In the genomic region with DNA sequence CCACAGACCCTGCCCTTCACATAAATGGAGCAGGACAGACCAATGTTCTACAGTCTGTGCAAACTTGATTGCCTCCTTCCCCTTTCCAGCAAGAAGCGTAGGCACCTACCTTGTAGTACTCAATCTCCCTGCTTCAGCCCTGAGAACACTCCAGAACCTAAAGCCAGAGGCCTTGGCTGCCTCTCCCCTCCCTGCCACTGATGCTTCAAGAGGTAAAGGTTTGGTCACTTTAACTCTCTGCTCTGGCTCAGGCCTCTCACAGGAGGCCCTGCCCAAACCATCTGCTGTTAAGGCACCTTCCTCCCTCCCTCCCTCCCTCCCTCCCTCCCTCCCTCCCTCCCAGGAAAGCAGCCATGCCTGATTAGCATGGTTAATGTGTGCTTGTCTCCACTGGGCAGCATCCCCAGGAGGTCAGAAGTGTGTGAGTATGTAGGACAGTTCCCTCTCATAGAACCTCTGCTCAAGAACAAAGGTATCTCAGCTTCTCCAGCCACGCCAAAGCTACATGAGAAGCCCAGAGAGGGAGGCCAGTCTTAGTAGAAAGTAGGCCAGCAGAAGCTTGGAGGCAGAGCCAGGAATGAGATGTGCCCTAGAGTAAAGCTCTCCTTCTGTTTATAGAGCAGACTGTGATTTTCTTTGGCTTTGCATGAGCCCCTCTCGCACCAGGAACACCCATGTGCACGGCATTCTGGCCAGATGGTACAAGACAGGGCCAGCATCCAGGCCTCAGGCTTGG, we compare ENCODE assay signal across 11 mouse cellular contexts. TPM values are rescaled to one million over a fixed set of nuclear protein-coding genes. Genes with fewer than 3 reads are reported as not detected.
DNase-seq lines count a peak whose midpoint lies in the region; ATAC-seq and TF ChIP-seq lines count a peak whose summit lies in the region.
"Had no signal": no experiment of that assay in that cellular context is flagged by ENCODE, and none has a peak within 500 bp of the region (broad histone marks: within the 10 kb centered on the region; RNA-seq: fewer than 3 reads in every experiment).

No protein-coding gene starts in this region.

- no peak overlapping the region for H3K4me2 ChIP-seq in hindbrain, embryonic 11.5 days (replicated peaks; ENCODE audit: low read depth, low read length)
- H3K4me2 ChIP-seq in lung, postnatal 0 days (replicated peaks; ENCODE audit: low read depth, low read length): no peak overlapping the region

- H3K4me1 ChIP-seq in hindbrain, embryonic 10.5 days (replicated peaks): peaks cover 70% of the 10 kb centered on the region
- H3K4me1 ChIP-seq in hindbrain, embryonic 11.5 days (replicated peaks; ENCODE audit: control insufficient read depth, insufficient read depth, low read length): peaks cover 14% of the 10 kb centered on the region
- no peaks in the 10 kb centered on the region; the same call in 1 of the 2 replicates for H3K4me1 ChIP-seq in lung, postnatal 0 days (ENCODE audit: insufficient read depth, low read depth, low read length)

- H3K27me3 ChIP-seq in hindbrain, embryonic 10.5 days (ENCODE audit: insufficient read depth, poor library complexity, severe bottlenecking): peaks cover 6% of the 10 kb centered on the region; the same call in 1 of the 2 replicates
- no peaks in the 10 kb centered on the region for H3K27me3 ChIP-seq in hindbrain, embryonic 11.5 days (ENCODE audit: control insufficient read depth, insufficient read depth, low read length)
- peaks cover 7% of the 10 kb centered on the region; the same call in 1 of the 2 replicates for H3K27me3 ChIP-seq in lung, postnatal 0 days (replicated peaks; ENCODE audit: insufficient read depth, low read length)

- H3K9ac ChIP-seq in hindbrain, embryonic 11.5 days (ENCODE audit: low read depth, low read length): no peak overlapping the region
- no peak overlapping the region for H3K9ac ChIP-seq in lung, postnatal 0 days (replicated peaks; ENCODE audit: low read depth)

- 0 out of 2 replicates have a peak overlapping the region, but pooled peaks have one; percentile 8 for H3K27ac ChIP-seq in hindbrain, embryonic 10.5 days
- no peak overlapping the region for H3K27ac ChIP-seq in hindbrain, embryonic 11.5 days (ENCODE audit: low read depth, low read length)
- no peak overlapping the region for H3K27ac ChIP-seq in lung, postnatal 0 days (ENCODE audit: low read length)
- H3K27ac ChIP-seq: macrophage had no signal

- no peak for TF ChIP-seq CTCF in lung, postnatal 0 days (IDR thresholded peaks at IDR 0.05)

- DNase-seq in hindbrain, embryonic 10.5 days (ENCODE audit: low spot score): no peak
- DNase-seq in hindbrain, embryonic 11.5 days (ENCODE audit: low spot score): no peak
- no peak for DNase-seq in lung, postnatal 0 days (ENCODE audit: low spot score)
- DNase-seq in lung, postnatal 36 days: no peak
- DNase-seq in cerebellum, adult 9-10 months: peak; percentile 96
- DNase-seq in kidney, postnatal 25 days: peak; percentile 47 to 78
- DNase-seq in embryo, embryonic 10 days (ENCODE audit: low spot score): no peak
- no peak for DNase-seq in adrenal gland, postnatal 25 days
- DNase-seq: spleen, adult 18-20 months; thymus, adult 18-20 months had no signal

- peaks cover 41% of the 10 kb centered on the region for H3K36me3 ChIP-seq in hindbrain, embryonic 10.5 days
- H3K36me3 ChIP-seq in hindbrain, embryonic 11.5 days (ENCODE audit: control insufficient read depth, insufficient read depth, low read length): no peaks in the 10 kb centered on the region
- peaks cover 34% of the 10 kb centered on the region for H3K36me3 ChIP-seq in lung, postnatal 0 days (ENCODE audit: insufficient read depth, low read length)

- ATAC-seq in hindbrain, embryonic 11.5 days (ENCODE audit: low FRiP score): no peak
- peak; percentile 5; the same call in 1 of the 2 replicates for ATAC-seq in lung, postnatal 0 days

- no peaks in the 10 kb centered on the region for H3K9me3 ChIP-seq in hindbrain, embryonic 10.5 days
- H3K9me3 ChIP-seq in hindbrain, embryonic 11.5 days (ENCODE audit: control insufficient read depth, low read length): no peaks in the 10 kb centered on the region
- H3K9me3 ChIP-seq in lung, postnatal 0 days (ENCODE audit: low read length): no peaks in the 10 kb centered on the region

- TF ChIP-seq EP300 in lung, postnatal 0 days (IDR thresholded peaks at IDR 0.05): no peak

- no peak overlapping the region for H3K4me3 ChIP-seq in hindbrain, embryonic 10.5 days
- H3K4me3 ChIP-seq in hindbrain, embryonic 11.5 days (ENCODE audit: low read depth, low read length): no peak overlapping the region
- H3K4me3 ChIP-seq in lung, postnatal 0 days (ENCODE audit: low read depth, low read length): no peak overlapping the region

- WGBS in hindbrain, embryonic 10.5 days: 77% methylated on average over 4 of the region's 4 CpGs
- 76% methylated on average over 4 of the region's 4 CpGs for WGBS in hindbrain, embryonic 11.5 days
- WGBS in lung, postnatal 0 days: 58% methylated on average over 4 of the region's 4 CpGs

RNA-seq across cellular contexts. Expression of a gene that starts 1.7 kb away (rescaled TPM):
- polyA plus RNA-seq in hindbrain, embryonic 10.5 days (2016; fragmentation: Nextera tagmentation; extraction: Ambion mirVana): 55.0 and 75.5 TPM in 2 replicates
- polyA plus RNA-seq in hindbrain, embryonic 11.5 days (2014; fragmentation: Nextera tagmentation; extraction: Ambion mirVana): 33.3 and 39.0 TPM in 2 replicates
- polyA plus RNA-seq in lung, postnatal 0 days (2015; fragmentation: Nextera tagmentation; extraction: Ambion mirVana): 7.8 and 9.7 TPM in 2 replicates
- 27.0 and 30.8 TPM in 2 replicates for total RNA-seq in adrenal gland, postnatal 25 days (2021)

RNA-seq across cellular contexts. Expression of a gene that starts 20.4 kb away (rescaled TPM):
- 3.3 and 4.3 TPM in 2 replicates for polyA plus RNA-seq in hindbrain, embryonic 10.5 days (2016; fragmentation: Nextera tagmentation; extraction: Ambion mirVana)
- 2.4 and 3.3 TPM in 2 replicates for polyA plus RNA-seq in hindbrain, embryonic 11.5 days (2014; fragmentation: Nextera tagmentation; extraction: Ambion mirVana)
- polyA plus RNA-seq in lung, postnatal 0 days (2015; fragmentation: Nextera tagmentation; extraction: Ambion mirVana): 2.3 TPM in 2 replicates
- total RNA-seq in adrenal gland, postnatal 25 days (2021): 18.7 and 19.1 TPM in 2 replicates

RNA-seq across cellular contexts. Expression of a gene that starts 28.1 kb away (rescaled TPM):
- 7.8 and 12.5 TPM in 2 replicates for polyA plus RNA-seq in hindbrain, embryonic 10.5 days (2016; fragmentation: Nextera tagmentation; extraction: Ambion mirVana)
- 4.0 and 4.7 TPM in 2 replicates for polyA plus RNA-seq in hindbrain, embryonic 11.5 days (2014; fragmentation: Nextera tagmentation; extraction: Ambion mirVana)
- polyA plus RNA-seq in lung, postnatal 0 days (2015; fragmentation: Nextera tagmentation; extraction: Ambion mirVana): 17.1 and 18.7 TPM in 2 replicates
- total RNA-seq in adrenal gland, postnatal 25 days (2021): 2.8 and 4.1 TPM in 2 replicates
- polyA plus RNA-seq: macrophage had no signal

RNA-seq across cellular contexts. Expression of a gene that starts 28.3 kb away (rescaled TPM):
- 26.0 and 30.1 TPM in 2 replicates for polyA plus RNA-seq in hindbrain, embryonic 10.5 days (2016; fragmentation: Nextera tagmentation; extraction: Ambion mirVana)
- 18.4 and 20.8 TPM in 2 replicates for polyA plus RNA-seq in hindbrain, embryonic 11.5 days (2014; fragmentation: Nextera tagmentation; extraction: Ambion mirVana)
- 28.3 and 30.8 TPM in 2 replicates for polyA plus RNA-seq in lung, postnatal 0 days (2015; fragmentation: Nextera tagmentation; extraction: Ambion mirVana)
- total RNA-seq in adrenal gland, postnatal 25 days (2021): 169 and 237 TPM in 2 replicates

RNA-seq across cellular contexts. Expression of a gene that starts 31.1 kb away (rescaled TPM):
- polyA plus RNA-seq in hindbrain, embryonic 10.5 days (2016; fragmentation: Nextera tagmentation; extraction: Ambion mirVana): 26.0 and 31.7 TPM in 2 replicates
- polyA plus RNA-seq in hindbrain, embryonic 11.5 days (2014; fragmentation: Nextera tagmentation; extraction: Ambion mirVana): 21.5 and 22.1 TPM in 2 replicates
- polyA plus RNA-seq in lung, postnatal 0 days (2015; fragmentation: Nextera tagmentation; extraction: Ambion mirVana): 36.3 and 36.6 TPM in 2 replicates
- 35.5 and 44.7 TPM in 2 replicates for total RNA-seq in adrenal gland, postnatal 25 days (2021)

Comparison
In these comparisons a context has a peak if more than half of its experiments do, and no peak if none do; other contexts are left out.
1. DNase-seq: peak in cerebellum, adult 9-10 months (single experiment) and kidney, postnatal 25 days (2 of 2); none in hindbrain, embryonic 10.5 days (single experiment), hindbrain, embryonic 11.5 days (single experiment), lung, postnatal 0 days (single experiment), lung, postnatal 36 days (single experiment), embryo, embryonic 10 days (single experiment) and adrenal gland, postnatal 25 days (single experiment).